Mouse (Mus musculus) heart, embryonic 11.5 days (tissue): ENCODE measurements around the gene Tbc1d19. TPM values are rescaled to one million over a fixed set of nuclear protein-coding genes. Genes with fewer than 3 reads are reported as not detected.

ENCODE experiments used
- ATAC-seq: fragments of 200-750 bp; cut with Nextera tagmentation; replicated peaks from 2 replicates; pipeline ENCODE4 v1.8.0; 2017; ENCODE audit warnings: moderate library complexity; ENCODE audit not compliant: insufficient number of reproducible peaks, low FRiP score, low TSS enrichment
- H3K27ac ChIP-seq: fragments of 300-500 bp; sonication (generic); 2 replicates; pipeline ENCODE4 v1.5.1; 2014; ENCODE audit warnings: mild to moderate bottlenecking, low read depth, low read length
- H3K27me3 ChIP-seq: fragments of 300-500 bp; sonication (generic); 2 replicates; pipeline ENCODE4 v1.6.1; 2014; ENCODE audit warnings: mild to moderate bottlenecking, low read length, mixed read lengths; ENCODE audit not compliant: control insufficient read depth, insufficient read depth
- H3K36me3 ChIP-seq: fragments of 300-500 bp; sonication (generic); 2 replicates; pipeline ENCODE4 v1.6.1; 2014; ENCODE audit warnings: mild to moderate bottlenecking, low read length, moderate library complexity, mixed read lengths; ENCODE audit not compliant: control insufficient read depth, insufficient read depth
- H3K4me1 ChIP-seq: fragments of 300-500 bp; sonication (generic); 2 replicates; pipeline ENCODE4 v1.6.1; 2014; ENCODE audit warnings: low read length; ENCODE audit not compliant: control insufficient read depth, insufficient read depth
- H3K4me2 ChIP-seq: fragments of 300-500 bp; sonication (generic); 2 replicates; pipeline ENCODE4 v1.6.1; 2014; ENCODE audit warnings: mild to moderate bottlenecking, moderate library complexity
- H3K4me3 ChIP-seq: fragments of 300-500 bp; sonication (generic); 2 replicates; pipeline ENCODE4 v1.5.1; 2014; ENCODE audit warnings: low read depth, low read length
- H3K9ac ChIP-seq: fragments of 300-500 bp; sonication (generic); 2 replicates; pipeline ENCODE4 v1.6.1; 2014; ENCODE audit warnings: mild to moderate bottlenecking, low read depth, low read length, moderate library complexity
- H3K9me3 ChIP-seq: fragments of 300-500 bp; sonication (generic); replicated peaks from 2 replicates; pipeline ENCODE4 v1.6.1; 2016; ENCODE audit warnings: low read length; ENCODE audit not compliant: control insufficient read depth
- WGBS: fragments of 180-500 bp; shearing (Covaris S2); extraction: QIAGEN DNeasy Blood & Tissue Kit; methylation state at CpG from one replicate; pipeline ENCODE4 v1.1.7; 2014; ENCODE audit not compliant: insufficient replicate concordance; 5-methylcytosine and 5-hydroxymethylcytosine counted together
- polyA plus RNA-seq: library from polyadenylated mRNA; unstranded; fragments of >200 nt; fragmentation: Nextera tagmentation; extraction: Ambion mirVana; gene quantifications from 2 replicates; pipeline ENCODE4 v1.2.1, GENCODE M21; 2014

Gene Tbc1d19
- polyA plus RNA-seq, 1 experiment from 2014 or later, result 31.0 TPM

DNA sequence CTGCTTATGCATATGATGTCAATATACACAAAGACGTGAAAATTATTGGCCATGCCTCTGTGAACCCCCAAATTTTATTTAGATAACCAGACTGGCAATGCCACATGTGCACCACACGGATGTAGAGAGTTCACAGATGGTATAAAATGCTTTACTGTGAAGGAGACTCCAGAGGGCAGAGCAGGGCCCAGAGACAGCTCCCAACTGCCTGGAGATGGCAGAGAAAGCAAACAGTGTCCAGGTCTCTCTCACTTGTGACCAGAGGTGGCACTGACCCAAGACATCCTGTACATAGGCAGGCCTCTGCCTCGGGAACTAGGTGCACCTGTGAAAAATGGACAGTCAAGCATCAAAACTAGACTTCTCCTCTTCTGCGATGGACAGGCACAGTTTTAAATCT lies 114.6 kb downstream of the Tbc1d19 start:
- WGBS, result 60% methylated on average over 4 of the region's 4 CpGs
- H3K9me3 ChIP-seq, result 0 out of 2 replicates have a peak, but pooled peaks cover 3% of the 10 kb centered on the region
- no peak overlapping the region for H3K4me2 ChIP-seq
- no peak overlapping the region for H3K9ac ChIP-seq
- H3K27ac ChIP-seq, result no peak overlapping the region
- no peak for ATAC-seq
- H3K36me3 ChIP-seq, result no peaks in the 10 kb centered on the region
- peaks cover 6% of the 10 kb centered on the region; the same call in 1 of the 2 replicates for H3K4me1 ChIP-seq
- no peak overlapping the region for H3K4me3 ChIP-seq
- no peaks in the 10 kb centered on the region for H3K27me3 ChIP-seq

- Histone ChIP-seq H3K4me1 (peaks cover 6% of the 10 kb centered on the region; the same call in 1 of the 2 replicates), H3K27ac (no peak overlapping the region), H3K4me2 (peak overlapping the region; percentile 21; the same call in 1 of the 2 replicates), H3K27me3 (no peaks in the 10 kb centered on the region), H3K9ac (no peak overlapping the region), H3K4me3 (no peak overlapping the region), H3K9me3 (no peaks in the 10 kb centered on the region), H3K36me3 (no peaks in the 10 kb centered on the region)
- WGBS, result 53% methylated on average over 11 of the region's 11 CpGs
- no peak for ATAC-seq
Observed at GRCm38 (mm10) chr5:53926301-53926855, 117.0 kb downstream of the Tbc1d19 start.

GRCm38 (mm10) chr5:53927886-53928285 lies 118.5 kb downstream of the Tbc1d19 start:
- ATAC-seq, result no peak
- Histone ChIP-seq H3K9me3 (no peaks in the 10 kb centered on the region), H3K4me1 (peaks cover 6% of the 10 kb centered on the region; the same call in 1 of the 2 replicates), H3K9ac (no peak overlapping the region), H3K4me2 (no peak overlapping the region), H3K27ac (no peak overlapping the region), H3K36me3 (no peaks in the 10 kb centered on the region), H3K27me3 (no peaks in the 10 kb centered on the region), H3K4me3 (no peak overlapping the region)
- WGBS, result 81% methylated on average over 7 of the region's 7 CpGs

GRCm38 (mm10) chr5:53928537-53928936 lies 119.1 kb downstream of the Tbc1d19 start:
- H3K4me3 ChIP-seq, result no peak overlapping the region
- no peaks in the 10 kb centered on the region for H3K9me3 ChIP-seq
- no peak overlapping the region for H3K9ac ChIP-seq
- WGBS, result 75% methylated on average over 4 of the region's 4 CpGs
- H3K36me3 ChIP-seq, result no peaks in the 10 kb centered on the region
- no peak overlapping the region for H3K27ac ChIP-seq
- no peaks in the 10 kb centered on the region for H3K27me3 ChIP-seq
- ATAC-seq, result no peak
- H3K4me1 ChIP-seq, result peaks cover 6% of the 10 kb centered on the region; the same call in 1 of the 2 replicates
- H3K4me2 ChIP-seq, result no peak overlapping the region

DNA sequence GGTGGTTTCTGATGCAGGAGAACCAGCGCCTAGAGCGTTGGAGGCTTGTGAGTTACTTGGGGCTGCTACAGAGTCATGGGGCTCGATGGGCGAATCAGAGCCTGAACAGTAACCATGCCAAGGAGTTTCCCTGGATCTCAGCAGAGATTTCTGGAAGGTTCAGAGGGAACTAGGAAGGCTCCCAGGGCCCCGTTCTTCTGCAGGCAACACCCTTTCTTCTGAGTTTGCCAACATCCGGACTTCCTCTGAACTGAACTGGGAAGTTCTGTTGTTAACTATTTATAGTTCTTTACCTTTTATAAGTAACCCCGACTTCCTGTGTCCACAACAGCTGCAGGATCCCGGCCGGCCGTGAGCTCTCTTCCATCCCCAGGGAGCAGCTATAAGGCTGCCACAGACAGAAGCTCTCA lies 119.8 kb downstream of the Tbc1d19 start:
- Histone ChIP-seq H3K4me2 (no peak overlapping the region), H3K27me3 (no peaks in the 10 kb centered on the region), H3K27ac (no peak overlapping the region), H3K9me3 (no peaks in the 10 kb centered on the region), H3K4me3 (no peak overlapping the region), H3K36me3 (no peaks in the 10 kb centered on the region), H3K4me1 (peaks cover 6% of the 10 kb centered on the region; the same call in 1 of the 2 replicates), H3K9ac (no peak overlapping the region)
- no peak for ATAC-seq
- 65% methylated on average over 10 of the region's 10 CpGs for WGBS

GRCm38 (mm10) chr5:53929814-53930213 lies 120.4 kb downstream of the Tbc1d19 start:
- no peak overlapping the region for H3K9ac ChIP-seq
- H3K27me3 ChIP-seq, result no peaks in the 10 kb centered on the region
- no peak overlapping the region for H3K4me3 ChIP-seq
- ATAC-seq, result no peak
- no peaks in the 10 kb centered on the region for H3K9me3 ChIP-seq
- H3K36me3 ChIP-seq, result no peaks in the 10 kb centered on the region
- no peak overlapping the region for H3K27ac ChIP-seq
- peaks cover 6% of the 10 kb centered on the region; the same call in 1 of the 2 replicates for H3K4me1 ChIP-seq
- H3K4me2 ChIP-seq, result no peak overlapping the region
- WGBS, result 80% methylated on average over 6 of the region's 6 CpGs

DNA sequence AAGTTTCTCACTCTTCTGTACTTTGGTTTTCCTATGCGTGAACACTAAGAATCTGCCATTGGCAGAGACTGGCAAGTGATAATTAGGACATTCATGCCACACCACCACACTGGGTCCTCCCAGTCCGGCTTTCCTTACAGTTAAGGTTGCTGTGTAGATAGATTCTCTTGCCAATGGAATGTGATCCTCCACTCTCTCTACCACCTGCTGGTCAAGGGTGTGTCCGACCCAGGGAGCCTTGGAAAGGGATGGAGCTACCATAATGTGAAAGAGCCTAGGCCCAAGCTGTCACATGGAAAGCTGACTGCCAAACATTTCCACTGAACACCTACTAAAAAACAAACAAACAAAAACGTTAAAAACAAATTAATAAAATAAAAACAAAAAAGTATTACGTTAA lies 121.6 kb downstream of the Tbc1d19 start:
- no peaks in the 10 kb centered on the region for H3K9me3 ChIP-seq
- no peaks in the 10 kb centered on the region for H3K27me3 ChIP-seq
- no peak overlapping the region for H3K9ac ChIP-seq
- H3K4me1 ChIP-seq, result peaks cover 6% of the 10 kb centered on the region; the same call in 1 of the 2 replicates
- WGBS, result 65% methylated on average over 5 of the region's 5 CpGs
- no peaks in the 10 kb centered on the region for H3K36me3 ChIP-seq
- no peak overlapping the region for H3K4me2 ChIP-seq
- no peak overlapping the region for H3K4me3 ChIP-seq
- no peak for ATAC-seq
- H3K27ac ChIP-seq, result no peak overlapping the region

GRCm38 (mm10) chr5:53933628-53934027 lies 124.2 kb downstream of the Tbc1d19 start:
- ATAC-seq, result peak; percentile 75
- Histone ChIP-seq H3K4me1 (no peaks in the 10 kb centered on the region), H3K4me2 (no peak overlapping the region), H3K27ac (no peak overlapping the region), H3K9ac (no peak overlapping the region), H3K27me3 (no peaks in the 10 kb centered on the region), H3K9me3 (no peaks in the 10 kb centered on the region), H3K4me3 (no peak overlapping the region), H3K36me3 (no peaks in the 10 kb centered on the region)
- 57% methylated on average over 7 of the region's 7 CpGs for WGBS

GRCm38 (mm10) chr5:53934040-53934439 lies 124.6 kb downstream of the Tbc1d19 start:
- no peaks in the 10 kb centered on the region for H3K27me3 ChIP-seq
- H3K36me3 ChIP-seq, result no peaks in the 10 kb centered on the region
- H3K4me1 ChIP-seq, result no peaks in the 10 kb centered on the region
- no peak overlapping the region for H3K4me3 ChIP-seq
- H3K4me2 ChIP-seq, result no peak overlapping the region
- no peak overlapping the region for H3K27ac ChIP-seq
- no peak overlapping the region for H3K9ac ChIP-seq
- no peaks in the 10 kb centered on the region for H3K9me3 ChIP-seq
- 86% methylated on average over 2 of the region's 2 CpGs for WGBS
- ATAC-seq, result peak; percentile 63; the same call in 1 of the 2 replicates
